Mouse (Mus musculus) heart, postnatal 36 days (tissue): ENCODE data around the gene Allc. TPM values are rescaled to one million over a fixed set of nuclear protein-coding genes. Genes with fewer than 3 reads are reported as not detected.

ENCODE experiments used
- DNase-seq, 2 experiments: peaks; one replicate each; pipeline ENCODE4 v3.0.0; 2021 to 2022
- intact Hi-C: fragments of 180-260 bp; cut with DNase I; formaldehyde crosslinking; loops from one replicate; pipeline ENCODE4 v1.15.1; 2025
- total RNA-seq, 2 experiments: library from RNA; stranded (reverse); gene quantifications; 2 replicates each; pipeline ENCODE4 v1.2.3; 2021

Allc gene
- total RNA-seq, result not detected

- intact Hi-C loops, result no loop called here
Measured at GRCm38 (mm10) chr12:28582423-28582822, at the start of gene Allc. Allc (minus strand) TSS chr12:28582523.

GRCm38 (mm10) chr12:28628436-28628835 lies 46.1 kb upstream of the Allc start:
- intact Hi-C loops, result no loop called here
- DNase-seq, result no peak

More at GRCm38 (mm10) chr12:28582423-28582822, at the start of gene Allc:
- no peak for DNase-seq

GRCm38 (mm10) chr12:28627092-28627491 lies 44.8 kb upstream of the Allc start:
- intact Hi-C loops, result no loop called here
- DNase-seq, result no peak

GRCm38 (mm10) chr12:28625407-28625806 lies 43.1 kb upstream of the Allc start:
- no peak for DNase-seq
- intact Hi-C loops, result no loop called here

- no peak for DNase-seq
- intact Hi-C loops, result no loop called here
Measured at GRCm38 (mm10) chr12:28624251-28624650, 41.9 kb upstream of the Allc start.

- intact Hi-C loops, result no loop called here
- DNase-seq, result peak; percentile 23 to 34
Measured at GRCm38 (mm10) chr12:28623195-28623594, 40.9 kb upstream of the Allc start, which contains the start of gene Colec11. Colec11 (minus strand) TSS chr12:28623377.

GRCm38 (mm10) chr12:28622641-28623040 lies 40.3 kb upstream of the Allc start:
- intact Hi-C loops, result no loop called here

GRCm38 (mm10) chr12:28622167-28622532 lies 39.8 kb upstream of the Allc start:
- intact Hi-C loops, result no loop called here
- DNase-seq, result no peak

More at GRCm38 (mm10) chr12:28622641-28623040, 40.3 kb upstream of the Allc start:
- DNase-seq, result no peak

- intact Hi-C loops, result no loop called here
- no peak for DNase-seq
Measured at GRCm38 (mm10) chr12:28621451-28622166, 39.3 kb upstream of the Allc start.

GRCm38 (mm10) chr12:28617297-28617696 lies 35.0 kb upstream of the Allc start:
- DNase-seq, result no peak
- intact Hi-C loops, result no loop called here

- intact Hi-C loops, result no loop called here
- DNase-seq, result no peak
Measured at GRCm38 (mm10) chr12:28614401-28614800, 32.1 kb upstream of the Allc start.

GRCm38 (mm10) chr12:28612391-28612790 lies 30.1 kb upstream of the Allc start:
- intact Hi-C loops, result no loop called here

GRCm38 (mm10) chr12:28607546-28608305 lies 25.4 kb upstream of the Allc start:
- intact Hi-C loops, result no loop called here

More at GRCm38 (mm10) chr12:28612391-28612790, 30.1 kb upstream of the Allc start:
- DNase-seq, result no peak

GRCm38 (mm10) chr12:28603494-28603893 lies 21.2 kb upstream of the Allc start:
- intact Hi-C loops, result no loop called here

More at GRCm38 (mm10) chr12:28607546-28608305, 25.4 kb upstream of the Allc start:
- no peak for DNase-seq

GRCm38 (mm10) chr12:28602259-28602658 lies 19.9 kb upstream of the Allc start:
- DNase-seq, result peak; percentile 33 to 38
- intact Hi-C loops, result no loop called here

More at GRCm38 (mm10) chr12:28603494-28603893, 21.2 kb upstream of the Allc start:
- DNase-seq, result no peak

- DNase-seq, result no peak
- intact Hi-C loops, result no loop called here
Measured at GRCm38 (mm10) chr12:28598526-28598991, 16.2 kb upstream of the Allc start.

GRCm38 (mm10) chr12:28598110-28598509 lies 15.8 kb upstream of the Allc start:
- intact Hi-C loops, result no loop called here
- no peak for DNase-seq

GRCm38 (mm10) chr12:28597699-28598098 lies 15.4 kb upstream of the Allc start:
- no peak for DNase-seq
- intact Hi-C loops, result no loop called here

GRCm38 (mm10) chr12:28596851-28597250 lies 14.5 kb upstream of the Allc start:
- intact Hi-C loops, result no loop called here
- DNase-seq, result no peak

GRCm38 (mm10) chr12:28590428-28590827 lies 8.1 kb upstream of the Allc start:
- no peak for DNase-seq
- intact Hi-C loops, result no loop called here

GRCm38 (mm10) chr12:28589090-28589868 lies 7.0 kb upstream of the Allc start:
- intact Hi-C loops, result loop anchor here (1.0 to 5.0 kb wide), 4 partner anchors 110 to 1293 kb away; no protein-coding TSS in a partner anchor
- peak; percentile 78 to 82 for DNase-seq
